Mouse (Mus musculus): ENCODE measurements around the gene Eps15l1. TPM values are rescaled to one million over a fixed set of nuclear protein-coding genes. Genes with fewer than 3 reads are reported as not detected.

Eps15l1 gene
- total RNA-seq (2021), result 10 to 100 TPM; 49.9 to 52.4 TPM

DNA sequence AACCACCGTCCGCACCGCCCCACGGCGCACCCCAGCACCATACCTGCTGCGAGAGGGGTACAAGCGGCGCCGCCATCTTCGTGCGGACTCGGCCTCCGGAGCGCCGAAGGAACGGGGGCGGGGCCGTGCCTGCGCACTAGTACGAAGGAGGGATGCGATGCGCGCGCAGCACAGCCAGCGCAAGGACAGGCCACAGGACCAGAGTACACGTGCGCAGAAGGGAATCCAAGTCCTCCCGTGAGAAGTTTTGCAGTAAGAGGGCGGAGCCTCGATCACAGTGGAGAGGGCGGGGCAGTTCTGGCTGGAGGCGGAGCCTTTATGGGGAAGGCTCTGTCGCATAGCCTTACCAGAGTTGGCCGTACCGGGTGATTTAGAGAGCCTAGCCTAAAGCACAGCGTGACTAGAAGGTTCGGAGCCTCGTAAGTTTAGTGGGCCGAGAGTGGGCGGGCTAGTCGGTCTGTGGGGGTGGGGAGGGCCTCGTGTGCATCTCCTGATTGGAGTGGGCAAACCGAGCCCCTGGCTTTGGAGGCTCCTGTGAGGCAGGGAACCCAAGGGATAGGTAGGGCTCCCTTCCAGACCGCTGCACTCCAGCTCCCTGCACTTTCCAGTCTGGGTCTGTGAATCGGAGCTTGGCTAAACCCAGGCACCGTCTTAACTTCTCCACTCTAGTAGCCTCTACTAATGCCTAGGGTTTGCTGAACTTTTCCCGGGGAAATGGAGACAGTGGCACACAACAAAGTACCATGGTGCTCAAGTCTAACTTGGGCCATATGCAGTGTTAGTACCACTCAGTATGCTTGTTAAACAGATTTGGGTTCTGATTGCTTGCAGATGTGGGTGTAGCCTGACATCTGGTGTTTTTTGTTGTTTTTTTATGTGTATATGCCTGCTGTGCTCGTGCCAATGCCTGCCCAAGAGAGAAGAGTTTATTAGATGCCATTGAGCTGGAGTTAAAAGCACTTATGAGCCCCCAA, at the start of gene Eps15l1:
Gene Eps15l1, minus strand, starts transcription at position 99 of the 974 bp plus-strand sequence.
- intact Hi-C loops (cut with DNase I), result loop anchor here (2.0 to 5.0 kb wide), 2 partner anchors 19 to 126 kb away; partner anchors contain the start of gene Med26
- DNase-seq, result peak; percentile 99 to 100

DNA sequence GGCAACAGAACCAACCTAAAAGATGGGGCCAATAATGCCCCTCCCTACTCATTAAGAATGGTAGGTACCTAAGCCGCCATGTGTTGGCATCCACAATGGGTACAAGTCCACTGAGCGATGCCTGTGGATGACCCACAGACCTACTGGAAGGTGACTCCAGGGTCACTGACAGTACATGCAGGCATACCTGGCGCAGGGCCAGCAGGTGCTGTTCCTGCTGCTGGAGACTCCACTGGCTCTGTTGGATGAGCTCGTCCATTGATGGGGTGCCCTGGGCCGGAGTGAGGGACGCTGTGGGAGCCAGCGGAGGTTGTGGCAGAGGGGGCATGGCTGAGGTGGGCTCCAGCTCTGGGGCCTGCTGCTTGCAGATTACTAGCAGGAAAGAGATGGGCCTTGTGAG, 49.4 kb upstream of the Eps15l1 start:
- no peak for DNase-seq
- intact Hi-C loops (cut with DNase I), result no loop called here

DNA sequence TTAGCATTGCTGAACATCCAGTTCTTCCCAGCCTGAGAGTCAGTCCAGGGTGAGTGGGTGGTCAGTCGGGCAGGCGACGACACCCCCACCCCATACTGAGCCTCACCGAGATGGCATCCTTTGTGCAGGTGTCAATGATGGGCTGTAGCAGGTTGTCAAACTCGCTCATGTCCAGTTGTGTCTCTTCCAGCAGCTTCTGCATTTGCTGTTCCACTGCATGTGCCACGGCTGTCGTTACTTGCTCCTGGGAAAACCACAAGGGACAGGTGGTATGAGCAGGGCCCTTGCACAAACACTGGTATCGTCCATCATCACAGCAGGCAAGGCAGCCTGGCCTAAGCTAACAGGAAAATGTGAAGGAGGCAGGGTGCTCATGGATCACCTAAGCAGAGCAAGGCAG, 48.7 kb upstream of the Eps15l1 start:
- no peak for DNase-seq
- intact Hi-C loops (cut with DNase I), result no loop called here

DNA sequence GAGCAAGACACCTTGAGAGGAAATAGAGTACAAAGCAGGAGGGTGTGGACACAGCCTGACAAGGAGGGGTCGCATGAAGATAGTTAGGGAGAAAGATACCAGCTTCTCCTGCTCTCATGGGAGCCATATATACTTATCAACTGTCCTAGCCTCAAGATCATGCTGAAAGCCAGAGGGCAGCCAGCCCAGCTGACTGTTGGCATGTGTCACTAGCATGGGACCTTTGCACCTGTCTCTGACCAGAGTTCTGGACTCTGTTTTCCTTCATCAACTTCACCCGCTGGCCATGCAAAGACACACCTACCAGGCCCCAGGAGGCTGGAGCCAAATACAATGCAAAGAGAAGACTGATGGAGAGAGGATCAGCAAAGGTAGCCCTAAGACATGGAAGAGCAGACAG, 48.0 kb upstream of the Eps15l1 start:
- DNase-seq, result no peak
- intact Hi-C loops (cut with DNase I), result no loop called here

DNA sequence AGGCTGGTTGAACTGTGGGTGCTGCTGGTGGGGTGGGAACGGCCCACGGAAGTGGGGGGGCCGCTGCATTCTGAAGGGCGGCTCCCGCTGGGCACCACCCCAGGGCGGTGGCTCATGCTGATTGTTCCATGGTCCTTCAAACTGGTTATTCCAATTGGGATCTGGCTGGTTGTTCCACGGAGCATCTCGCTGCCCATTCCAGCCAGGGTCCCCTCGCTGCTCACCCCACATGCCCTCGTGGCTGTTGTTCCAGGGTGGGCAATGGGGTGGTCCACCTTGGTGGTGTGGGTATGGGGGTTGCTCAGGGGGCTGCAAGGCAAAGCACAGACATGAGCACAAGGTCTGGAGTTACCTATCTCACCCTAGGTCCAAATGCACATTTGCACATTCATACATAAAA, 43.0 kb upstream of the Eps15l1 start:
- no peak for DNase-seq
- intact Hi-C loops (cut with DNase I), result no loop called here

DNA sequence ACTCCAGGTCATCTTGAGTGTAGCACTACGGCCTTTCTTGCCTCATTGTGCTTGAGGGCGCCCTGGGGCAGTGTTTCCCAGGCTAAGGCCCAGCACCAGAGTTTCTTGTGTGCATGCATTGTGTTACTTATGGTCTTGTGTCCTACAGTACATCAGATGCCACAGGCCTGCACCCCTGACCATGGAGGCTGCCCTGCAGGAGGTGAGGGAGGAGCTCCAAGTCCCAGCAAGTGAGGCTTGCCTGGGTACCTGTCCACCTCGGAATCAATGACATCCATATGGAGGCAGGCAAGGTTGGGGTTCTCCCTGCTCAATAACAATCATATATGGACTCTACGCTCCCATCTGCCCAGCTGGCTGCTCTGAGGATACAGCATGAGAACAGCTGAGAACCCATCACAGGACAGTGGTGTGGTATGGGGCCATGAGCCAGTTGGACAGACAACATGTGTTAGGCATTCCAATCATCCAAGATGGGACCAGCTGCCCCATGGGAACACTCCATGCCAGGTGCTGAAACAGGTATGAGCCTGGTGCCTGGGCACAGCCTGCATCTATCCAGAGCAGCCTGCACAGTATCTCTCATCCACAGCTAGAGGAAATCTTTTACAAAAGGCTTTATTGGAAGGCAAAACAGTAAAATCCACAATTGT, 38.7 kb upstream of the Eps15l1 start:
- intact Hi-C loops (cut with DNase I), result no loop called here
- no peak for DNase-seq

DNA sequence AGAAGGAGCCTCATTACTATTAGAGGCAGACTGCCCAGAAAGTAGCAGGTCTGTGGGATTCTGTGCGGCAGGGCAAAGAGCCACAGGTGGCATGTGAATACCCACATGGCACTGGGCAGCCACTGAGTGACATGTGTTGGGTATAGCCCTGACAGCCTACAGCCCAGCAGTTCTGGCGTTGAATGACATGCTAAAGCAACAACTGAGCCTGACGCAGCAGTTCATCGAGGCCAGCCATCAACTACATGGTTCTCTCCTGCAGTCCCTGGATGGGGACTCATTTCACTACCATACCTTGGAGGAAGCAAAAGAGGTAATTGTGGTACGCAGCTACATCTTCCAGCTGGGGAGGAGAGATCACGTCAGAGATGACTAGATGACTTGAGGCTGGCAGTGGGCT, 37.2 kb upstream of the Eps15l1 start:
- intact Hi-C loops (cut with DNase I), result no loop called here
- DNase-seq, result no peak

DNA sequence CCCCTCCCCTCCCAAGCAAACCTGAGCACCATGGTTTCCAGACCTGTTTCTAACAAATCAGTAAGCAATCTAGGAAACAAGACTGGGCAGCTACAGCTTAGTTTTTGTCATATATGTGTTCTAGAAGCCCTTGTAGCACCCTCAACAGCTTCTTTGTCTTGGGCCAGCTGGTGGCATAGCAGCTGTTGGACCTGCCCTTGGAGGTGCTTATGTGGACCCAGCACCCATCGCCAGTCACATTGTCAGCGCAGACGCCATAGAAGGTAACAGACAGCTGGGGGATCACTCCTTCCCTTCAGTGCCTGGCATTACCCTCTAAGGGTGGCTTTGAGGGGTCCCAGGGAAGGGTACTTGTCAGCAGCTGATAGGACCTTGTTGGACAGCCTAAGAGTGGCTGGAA, 36.5 kb upstream of the Eps15l1 start:
- intact Hi-C loops (cut with DNase I), result no loop called here
- DNase-seq, result no peak

DNA sequence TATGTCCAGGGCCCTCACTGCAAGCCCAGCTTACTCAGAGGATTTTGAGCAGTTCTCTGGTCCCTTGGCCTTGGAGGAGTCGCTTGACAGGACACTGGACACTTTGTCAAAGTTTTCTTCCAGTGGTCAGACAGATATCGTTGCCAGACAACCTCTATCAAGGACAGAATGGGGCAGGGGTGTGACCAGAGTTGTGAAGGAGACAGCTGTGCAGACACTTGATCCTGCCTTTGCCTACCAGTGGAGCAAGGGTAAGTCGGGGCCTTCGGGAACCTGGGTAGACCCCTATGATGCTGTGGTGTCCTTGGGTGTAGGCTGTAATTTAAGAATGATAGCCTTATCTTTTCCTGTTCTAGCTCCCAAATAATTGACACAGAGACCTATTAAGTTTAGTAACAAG, 34.1 kb upstream of the Eps15l1 start:
- intact Hi-C loops (cut with DNase I), result no loop called here

DNA sequence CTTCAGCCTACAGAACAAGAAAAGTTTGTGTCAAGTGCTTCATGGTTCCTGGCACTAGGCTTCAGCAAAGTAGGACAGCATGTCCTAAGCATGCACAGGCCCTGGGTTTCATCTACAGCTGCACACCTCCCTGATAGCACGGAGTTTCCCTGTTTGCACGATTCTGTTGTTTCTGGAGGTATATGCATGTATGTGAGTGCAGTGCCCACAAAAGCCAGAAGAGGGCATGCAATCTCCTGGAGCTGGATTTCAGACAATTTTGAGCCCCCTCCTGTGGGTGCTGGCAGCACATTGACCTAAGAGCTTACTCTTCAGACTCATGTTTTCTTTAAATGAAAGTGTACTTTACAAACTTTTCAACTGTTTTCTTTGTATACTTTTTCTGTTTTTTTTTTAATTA, 32.6 kb upstream of the Eps15l1 start:
- intact Hi-C loops (cut with DNase I), result no loop called here

More for the DNA sequence above, 34.1 kb upstream of the Eps15l1 start:
- no peak for DNase-seq

DNA sequence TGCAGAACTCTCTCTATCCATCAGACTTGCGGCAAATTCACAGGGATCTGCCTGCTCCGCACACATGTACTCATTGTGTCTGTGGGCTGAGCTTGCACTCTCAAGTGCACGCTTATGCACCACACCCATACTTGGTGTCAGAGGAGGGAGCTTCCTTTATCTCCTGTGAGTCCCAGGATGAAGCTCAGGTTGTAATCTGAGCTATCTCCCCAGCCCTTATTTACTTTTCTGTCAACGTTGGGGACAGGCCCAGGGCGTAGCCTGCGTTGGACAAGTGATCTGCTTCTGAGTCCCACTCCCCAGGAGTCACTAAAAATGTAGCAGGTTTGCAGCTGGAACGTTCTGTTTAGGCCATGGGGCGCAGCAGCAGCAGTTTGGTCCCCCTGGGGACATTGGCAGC, 30.3 kb upstream of the Eps15l1 start:
- no peak for DNase-seq
- intact Hi-C loops (cut with DNase I), result no loop called here

More for the DNA sequence above, 32.6 kb upstream of the Eps15l1 start:
- DNase-seq, result no peak

DNA sequence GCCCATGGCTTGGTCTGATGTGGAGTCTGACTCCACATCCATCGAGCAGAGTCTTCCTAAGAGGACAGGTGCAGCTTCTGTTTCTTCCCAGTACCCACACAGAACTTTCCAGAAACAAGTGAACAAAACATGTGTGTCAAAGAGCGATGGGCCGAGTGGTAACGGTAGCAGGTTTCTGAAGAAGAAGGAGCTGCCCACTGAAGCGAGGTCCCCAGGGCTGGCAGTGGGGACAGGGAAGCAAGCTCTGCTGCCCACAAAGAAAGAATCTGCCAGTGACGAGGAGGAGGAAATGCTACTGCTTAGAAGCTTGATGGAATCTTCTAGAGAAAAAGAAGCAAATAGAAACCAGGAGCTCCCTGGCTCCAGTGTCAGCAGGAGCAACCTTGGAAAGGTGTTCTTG, 23.8 kb upstream of the Eps15l1 start:
- intact Hi-C loops (cut with DNase I), result no loop called here
- DNase-seq, result no peak

DNA sequence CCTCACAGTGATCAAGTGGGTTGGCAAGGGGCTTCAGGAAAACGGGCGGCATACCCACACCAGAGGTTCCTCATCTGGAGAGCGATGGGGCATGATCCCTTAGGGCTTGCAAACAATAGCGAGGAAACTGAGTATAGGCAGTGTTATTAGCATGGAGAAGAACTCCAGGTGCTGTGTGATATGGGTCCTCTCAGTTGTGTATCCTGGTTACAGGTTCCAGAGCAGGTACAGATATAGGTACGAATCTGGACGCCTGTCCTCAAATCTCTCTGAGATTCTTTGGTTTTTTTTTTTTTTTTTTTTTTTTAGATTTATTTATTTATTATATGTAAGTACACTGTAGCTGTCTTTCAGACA, 22.7 kb upstream of the Eps15l1 start:
- intact Hi-C loops (cut with DNase I), result no loop called here
- no peak for DNase-seq

DNA sequence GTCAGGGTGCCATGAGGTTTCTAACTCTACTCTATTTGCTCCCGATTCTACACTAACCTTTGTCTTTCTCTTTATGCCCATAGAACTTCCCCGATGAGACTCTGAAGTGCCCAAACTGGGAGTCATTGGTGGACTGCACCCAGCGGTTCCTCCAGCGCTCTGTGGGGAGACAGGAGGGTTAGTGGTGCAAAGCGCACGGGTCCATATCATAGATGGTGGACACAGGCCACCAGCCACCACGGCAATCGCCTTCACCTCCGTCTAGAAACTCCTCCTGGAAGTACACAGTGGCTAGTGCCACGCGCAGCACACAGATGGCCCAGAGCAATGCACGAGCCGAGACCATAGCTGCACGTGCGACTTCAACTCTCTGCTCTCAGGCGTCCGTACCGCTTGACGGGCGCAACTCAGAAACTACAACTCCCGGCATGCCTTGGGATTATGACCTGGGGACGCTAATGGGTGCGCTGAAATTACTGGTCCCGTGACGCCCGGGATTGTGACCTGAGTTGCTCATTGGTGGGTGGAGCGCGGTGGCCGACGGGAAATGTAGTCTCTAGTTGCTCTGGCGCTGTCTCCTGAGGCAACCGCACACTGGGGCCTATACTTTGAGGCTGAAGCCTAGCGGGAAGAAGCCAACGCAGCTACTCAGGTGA, 22.2 kb upstream of the Eps15l1 start, which contains the start of the genes Calr3 and 1700030K09Rik:
Gene Calr3, minus strand, starts transcription at position 533 of the 656 bp plus-strand sequence.
Gene 1700030K09Rik, plus strand, starts transcription at position 543 of the 656 bp plus-strand sequence.
- intact Hi-C loops (cut with DNase I), result no loop called here
- peak; percentile 99 for DNase-seq

DNA sequence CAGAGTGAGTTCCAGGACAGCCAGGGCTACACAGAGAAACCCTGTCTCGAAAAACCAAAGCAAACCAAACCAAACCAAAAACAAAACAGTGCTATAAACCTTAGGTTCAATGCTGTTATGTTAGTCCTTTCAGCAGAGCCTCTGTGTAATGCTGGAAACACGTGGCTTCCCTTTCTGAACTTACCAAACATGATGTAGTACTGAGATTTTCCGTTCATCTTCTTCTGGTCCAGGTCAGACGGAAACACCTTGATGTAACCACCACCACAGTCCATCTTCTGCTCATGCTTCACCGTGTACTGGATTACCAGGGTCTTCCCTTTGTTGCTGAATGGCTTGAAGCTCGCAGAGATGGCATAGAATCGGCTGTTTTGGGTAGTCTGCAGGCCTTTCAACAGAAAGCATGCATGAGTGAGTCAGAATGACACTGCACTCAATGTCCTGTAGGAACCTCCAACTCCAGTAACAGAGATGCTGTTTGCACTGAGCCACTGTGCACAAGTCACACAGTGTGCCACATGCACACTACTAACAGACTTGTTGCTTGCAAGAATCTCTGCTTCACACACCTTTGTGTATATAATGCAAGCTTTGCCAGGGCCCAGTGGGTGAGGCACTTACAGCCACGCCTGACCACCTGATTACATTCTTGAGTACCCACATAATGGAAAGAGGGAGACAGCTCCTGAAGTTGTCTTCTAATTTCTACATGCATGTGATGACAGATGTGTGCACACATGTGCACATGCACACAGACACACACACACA, 17.2 kb upstream of the Eps15l1 start:
- intact Hi-C loops (cut with DNase I), result no loop called here
- no peak for DNase-seq

DNA sequence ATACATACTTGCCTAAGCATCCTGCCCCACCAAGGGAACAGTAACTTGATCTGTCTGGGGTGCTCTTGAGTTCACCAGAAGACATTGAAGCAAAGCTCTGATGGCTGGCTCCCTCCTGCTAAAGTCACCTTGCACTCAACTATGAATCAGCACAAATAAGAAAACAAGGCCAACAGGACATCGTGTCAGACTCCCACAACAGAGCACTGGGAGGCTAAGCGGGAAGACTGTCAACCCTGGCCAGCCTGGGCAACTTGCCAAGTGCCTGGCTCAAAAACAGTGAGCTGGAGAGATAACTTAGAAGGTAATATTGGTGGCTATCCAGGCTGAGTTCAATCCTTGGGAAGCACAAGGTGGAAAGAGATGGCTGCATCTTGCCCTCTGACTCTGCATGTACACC, 13.7 kb upstream of the Eps15l1 start:
- peak; percentile 85 to 87 for DNase-seq
- intact Hi-C loops (cut with DNase I), result no loop called here

DNA sequence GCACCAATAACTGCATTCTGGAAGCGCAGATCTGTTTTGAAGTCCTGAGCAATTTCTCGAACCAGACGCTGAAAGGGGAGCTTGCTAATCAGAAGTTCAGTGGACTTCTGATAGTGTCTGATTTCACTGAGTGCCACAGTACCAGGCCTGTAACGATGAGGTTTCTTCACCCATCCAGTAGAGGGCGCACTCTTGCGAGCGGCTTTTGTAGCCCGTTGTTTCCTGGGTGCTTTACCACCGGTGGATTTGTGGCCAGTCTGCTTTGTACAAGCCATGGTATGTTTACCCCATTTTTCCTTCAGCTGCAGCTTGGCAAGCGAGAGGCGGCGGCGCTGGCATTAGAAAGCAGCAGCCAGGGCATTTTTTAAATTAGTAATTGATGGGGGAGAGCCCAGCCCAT, 8.4 kb upstream of the Eps15l1 start:
- no peak for DNase-seq

DNA sequence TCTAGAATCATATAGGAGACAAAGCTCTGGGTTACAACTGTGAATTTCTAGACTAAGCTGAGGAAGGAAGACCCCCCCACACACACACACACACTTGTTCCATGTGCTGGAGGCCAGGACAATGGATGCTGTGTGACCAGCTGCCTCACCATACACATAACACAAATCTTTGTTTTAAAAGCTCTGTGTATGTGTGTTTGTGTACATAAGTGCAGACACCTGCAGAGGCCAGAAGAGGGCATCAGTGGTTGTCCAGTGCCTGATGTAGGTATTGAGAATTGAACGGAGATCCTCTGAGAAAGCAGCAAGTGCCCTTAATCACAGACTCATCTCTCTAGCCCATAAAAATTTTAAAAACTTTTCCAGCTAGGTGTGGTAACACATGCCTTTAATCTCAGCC, 1.7 kb upstream of the Eps15l1 start:
- intact Hi-C loops (cut with DNase I), result loop anchor here (2.0 to 5.0 kb wide), 2 partner anchors 18 to 124 kb away; partner anchors contain the start of gene Med26
- no peak for DNase-seq

More for the DNA sequence above, 8.4 kb upstream of the Eps15l1 start:
- intact Hi-C loops (cut with DNase I), result no loop called here

DNA sequence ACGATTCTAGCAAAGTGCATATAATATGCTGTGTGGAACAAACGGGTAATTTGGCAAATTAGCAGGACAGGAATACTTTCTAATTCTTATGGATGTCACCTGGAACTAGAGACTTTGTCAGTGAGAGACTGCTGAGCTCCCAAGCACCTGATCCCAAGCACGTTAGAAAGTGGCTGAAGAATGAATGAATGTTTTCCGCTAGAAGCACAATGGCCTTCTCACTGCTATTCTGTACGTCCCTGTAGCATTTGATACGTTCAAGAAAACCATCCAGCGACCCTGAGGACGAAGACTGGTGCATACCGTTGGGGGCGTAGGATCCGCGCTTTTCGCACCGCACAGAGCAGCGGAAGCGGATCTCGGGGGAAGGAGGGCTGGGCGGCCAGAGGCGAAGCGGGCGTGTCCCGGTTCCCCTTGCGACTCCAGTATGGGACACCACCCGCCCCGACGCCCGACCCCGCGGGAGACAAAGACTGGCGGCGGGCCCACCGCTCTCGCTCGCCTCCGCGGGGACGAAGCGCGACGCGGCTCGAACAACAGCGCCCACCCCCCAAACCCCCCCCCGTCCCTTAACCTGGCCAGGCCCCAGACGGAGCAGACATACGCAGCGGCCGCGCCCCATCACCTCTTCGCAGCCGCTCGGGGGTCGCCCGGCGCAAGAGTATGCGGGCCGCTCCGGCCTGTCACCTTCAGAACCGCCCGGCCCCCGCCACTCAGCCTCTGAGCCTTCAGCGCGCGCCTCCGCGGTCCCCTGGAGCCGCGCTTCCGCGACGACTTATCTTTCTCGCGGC, 494 bp downstream of the Eps15l1 start:
- intact Hi-C loops (cut with DNase I), result loop anchor here (5.0 kb wide), 1 partner anchor 127 kb away; the partner anchor contains the start of gene Med26
- DNase-seq, result peak; percentile 61 to 69

All from heart, postnatal 10 days (tissue).